Mouse (Mus musculus): ENCODE measurements around the gene Srpk2.

- no peak for TF ChIP-seq CTCF (IDR thresholded peaks at IDR 0.05; ENCODE audit: insufficient read depth, low read length)
- TF ChIP-seq POLR2A (IDR thresholded peaks at IDR 0.05; ENCODE audit: borderline replicate concordance, extremely low read depth, low read depth, low read length), result no peak
These were observed 188.0 kb downstream of the Srpk2 start for GRCm38 (mm10) chr5:23496396-23496795.

All from lung, adult 2 months (tissue).